Mouse (Mus musculus) small intestine, adult 2 months (tissue): Measurements from ENCODE around the gene Cc2d1a. TPM values are rescaled to one million over a fixed set of nuclear protein-coding genes. Genes with fewer than 3 reads are reported as not detected.

Experiments used
- H3K27ac ChIP-seq: fragments of 200-500 bp; 2 replicates; pipeline ENCODE4 v1.5.1; 2012; ENCODE audit warnings: low read depth, low read length, control low read depth, inconsistent platforms; ENCODE audit not compliant: insufficient read depth
- H3K27me3 ChIP-seq: fragments of 200-500 bp; 2 replicates; pipeline ENCODE4 v1.6.1; 2012; ENCODE audit warnings: mild to moderate bottlenecking, moderate library complexity, low read length, inconsistent platforms; ENCODE audit not compliant: control insufficient read depth, insufficient read depth
- H3K36me3 ChIP-seq: fragments of 200-500 bp; 2 replicates; pipeline ENCODE4 v1.6.1; 2012; ENCODE audit warnings: mild to moderate bottlenecking, low read length, control low read depth, inconsistent platforms; ENCODE audit not compliant: control insufficient read depth, insufficient read depth
- H3K4me1 ChIP-seq: fragments of 200-500 bp; 2 replicates; pipeline ENCODE4 v1.6.1; 2012; ENCODE audit warnings: low read length, inconsistent platforms, mixed read lengths; ENCODE audit not compliant: control insufficient read depth, insufficient read depth, insufficient read length
- H3K4me3 ChIP-seq: fragments of 200-500 bp; 2 replicates; pipeline ENCODE4 v1.5.1; 2012; ENCODE audit warnings: low read depth, mild to moderate bottlenecking, control low read depth, inconsistent platforms, low read length, moderate library complexity
- CTCF ChIP-seq: fragments of 200-500 bp; IDR thresholded peaks from 2 replicates; pipeline ENCODE4 v1.5.1; 2012; ENCODE audit warnings: low read depth, mild to moderate bottlenecking, control low read depth, inconsistent platforms, low read length, moderate library complexity, mixed read lengths; ENCODE audit not compliant: insufficient replicate concordance, insufficient read length; ENCODE audit errors: extremely low read depth
- POLR2A ChIP-seq: fragments of 200-500 bp; IDR thresholded peaks from 2 replicates; pipeline ENCODE4 v1.6.1; 2012; ENCODE audit warnings: low read depth, mild to moderate bottlenecking, control low read depth, inconsistent platforms, low read length, moderate library complexity
- WGBS: fragments of 180-500 bp; shearing (Covaris S2); methylation state at CpG from one replicate; pipeline ENCODE4 v1.1.7; 2018; 5-methylcytosine and 5-hydroxymethylcytosine counted together
- polyA plus RNA-seq: library from polyadenylated mRNA; depleted of rRNA; stranded (reverse); fragments of >200 nt; gene quantifications from 2 replicates; pipeline ENCODE4 v1.2.3, GENCODE M21; 2012

Gene Cc2d1a
- polyA plus RNA-seq, 1 experiment, result 50.8 TPM

DNA sequence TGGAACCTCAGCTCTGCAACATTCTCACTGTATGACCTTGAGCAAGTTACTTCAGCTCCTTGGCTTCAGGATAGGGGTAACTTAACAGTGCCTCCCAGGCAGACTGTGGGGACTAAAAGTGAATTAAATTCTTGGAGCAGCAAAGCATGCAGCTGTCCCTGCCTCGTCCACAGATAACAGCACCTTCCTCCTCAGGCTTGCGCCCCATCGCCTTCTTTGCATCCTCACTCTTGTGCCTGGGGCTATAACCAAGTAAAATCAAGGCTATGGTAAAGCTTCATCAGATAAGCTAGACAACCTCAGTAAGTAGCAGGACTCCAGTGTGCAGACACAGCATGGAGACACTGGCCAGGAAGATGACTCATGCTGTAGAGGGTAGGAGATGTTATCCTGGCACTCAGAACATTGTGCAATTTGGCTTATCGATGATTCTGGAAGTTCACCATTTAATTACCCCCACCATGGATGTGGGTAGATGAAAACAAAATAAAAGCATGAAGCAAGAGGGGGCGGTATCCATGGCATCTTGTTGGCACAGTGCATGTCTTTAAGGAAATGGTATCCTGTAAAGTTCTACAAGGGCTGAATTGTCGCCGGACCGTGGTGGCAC, 3.0 kb downstream of the Cc2d1a start:
- Histone ChIP-seq H3K4me1 (peaks cover 10% of the 10 kb centered on the region), H3K27ac (no peak overlapping the region), H3K36me3 (peaks cover 42% of the 10 kb centered on the region), H3K4me3 (no peak overlapping the region), H3K27me3 (no peaks in the 10 kb centered on the region)
- TF ChIP-seq POLR2A (no peak), CTCF (no peak)
- 76% methylated on average over 8 of the region's 8 CpGs for WGBS

DNA sequence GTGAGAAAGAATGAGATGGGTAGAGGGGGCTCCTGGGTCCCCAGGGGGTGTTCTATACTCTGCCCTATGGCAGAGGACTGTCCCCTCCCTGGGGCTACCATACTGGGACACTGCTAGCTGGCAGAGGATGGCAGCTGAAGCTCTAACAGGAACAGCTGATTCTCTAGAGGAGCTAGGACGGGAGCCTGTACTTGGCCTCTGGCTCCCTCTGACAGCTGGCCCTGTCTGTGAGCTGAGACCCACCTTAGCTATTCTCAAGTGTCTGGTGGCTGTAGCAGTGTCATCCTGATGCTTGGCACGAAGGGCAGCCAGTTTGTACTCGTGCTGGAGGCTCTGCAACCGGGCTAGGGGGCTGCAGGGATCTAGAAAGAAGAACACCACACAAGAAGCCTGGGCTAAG, 6.9 kb downstream of the Cc2d1a start:
- peaks cover 78% of the 10 kb centered on the region for H3K36me3 ChIP-seq

DNA sequence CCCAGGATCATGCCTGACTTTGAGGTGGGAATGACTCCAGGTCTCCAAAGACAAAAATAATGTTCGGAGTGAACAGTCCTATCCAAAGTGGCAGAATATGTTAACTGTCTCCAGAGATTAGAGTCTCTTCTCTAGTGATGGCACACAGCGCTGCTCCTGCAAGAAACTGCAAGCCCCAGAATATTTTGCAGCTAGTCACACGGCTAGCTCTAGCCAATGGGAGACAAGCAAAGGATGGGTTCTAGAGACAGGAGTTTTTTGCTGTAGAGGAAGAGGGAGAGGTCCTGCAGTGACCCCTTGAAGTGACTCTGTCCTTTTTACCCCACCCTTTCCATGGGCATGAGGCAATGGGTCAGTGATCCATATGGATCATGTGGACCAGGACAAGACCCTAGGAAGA, 9.9 kb downstream of the Cc2d1a start:
- 92% methylated on average over 3 of the region's 3 CpGs for WGBS

More for the DNA sequence above, 6.9 kb downstream of the Cc2d1a start:
- H3K4me1 ChIP-seq, result no peaks in the 10 kb centered on the region
- H3K27me3 ChIP-seq, result no peaks in the 10 kb centered on the region
- H3K4me3 ChIP-seq, result no peak overlapping the region
- WGBS, result 91% methylated on average over 4 of the region's 4 CpGs
- H3K27ac ChIP-seq, result no peak overlapping the region
- TF ChIP-seq CTCF (no peak), POLR2A (no peak)

DNA sequence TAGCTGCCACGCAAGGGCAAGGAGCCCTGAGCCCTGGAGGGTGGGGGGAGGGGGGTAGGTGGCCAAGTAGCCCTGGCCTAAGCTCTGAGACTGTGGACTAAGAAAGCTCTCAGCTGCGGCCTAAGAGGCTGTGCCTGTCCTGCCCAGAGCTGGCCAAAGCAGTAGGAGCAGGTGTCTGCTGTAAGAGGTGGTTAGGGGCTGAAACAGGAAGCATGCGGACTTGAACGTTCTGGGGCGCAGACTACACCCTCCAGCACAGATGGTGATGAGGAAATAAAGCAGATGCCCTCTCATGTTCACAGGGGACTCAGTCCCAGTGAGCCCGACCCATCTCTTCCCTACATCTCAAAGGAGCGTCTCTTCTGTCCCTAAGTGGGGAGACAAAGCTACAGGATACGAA, 15.5 kb downstream of the Cc2d1a start:
- peaks cover 53% of the 10 kb centered on the region for H3K36me3 ChIP-seq
- no peak overlapping the region for H3K4me3 ChIP-seq
- TF ChIP-seq POLR2A, result no peak
- no peaks in the 10 kb centered on the region for H3K4me1 ChIP-seq
- WGBS, result 77% methylated on average over 8 of the region's 8 CpGs
- no peaks in the 10 kb centered on the region for H3K27me3 ChIP-seq
- no peak overlapping the region for H3K27ac ChIP-seq

More for the DNA sequence above, 9.9 kb downstream of the Cc2d1a start:
- TF ChIP-seq CTCF (no peak), POLR2A (no peak)
- H3K4me1 ChIP-seq, result no peaks in the 10 kb centered on the region
- H3K4me3 ChIP-seq, result no peak overlapping the region
- H3K36me3 ChIP-seq, result peaks cover 93% of the 10 kb centered on the region
- no peak overlapping the region for H3K27ac ChIP-seq
- no peaks in the 10 kb centered on the region for H3K27me3 ChIP-seq

DNA sequence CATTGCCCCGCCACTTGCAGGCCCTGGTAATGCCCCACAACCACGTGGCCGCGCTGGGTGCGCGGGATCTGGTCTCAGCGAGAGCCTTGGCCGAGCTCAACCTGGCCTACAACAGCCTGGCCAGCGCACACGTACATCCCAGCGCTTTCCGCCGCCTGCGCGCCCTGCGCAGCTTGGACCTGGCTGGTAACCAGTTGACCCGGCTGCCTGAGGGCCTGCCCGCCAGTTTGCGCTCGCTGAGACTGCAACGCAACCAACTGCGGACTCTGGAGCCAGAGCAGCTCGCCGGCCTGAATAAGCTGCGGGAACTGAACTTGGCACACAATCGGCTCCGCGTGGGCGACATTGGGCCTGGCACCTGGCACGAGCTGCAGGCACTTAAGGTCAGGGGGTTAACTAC, 16.9 kb downstream of the Cc2d1a start:
- TF ChIP-seq POLR2A, result no peak
- TF ChIP-seq CTCF, result no peak
- WGBS, result 49% methylated on average over 30 of the region's 30 CpGs

DNA sequence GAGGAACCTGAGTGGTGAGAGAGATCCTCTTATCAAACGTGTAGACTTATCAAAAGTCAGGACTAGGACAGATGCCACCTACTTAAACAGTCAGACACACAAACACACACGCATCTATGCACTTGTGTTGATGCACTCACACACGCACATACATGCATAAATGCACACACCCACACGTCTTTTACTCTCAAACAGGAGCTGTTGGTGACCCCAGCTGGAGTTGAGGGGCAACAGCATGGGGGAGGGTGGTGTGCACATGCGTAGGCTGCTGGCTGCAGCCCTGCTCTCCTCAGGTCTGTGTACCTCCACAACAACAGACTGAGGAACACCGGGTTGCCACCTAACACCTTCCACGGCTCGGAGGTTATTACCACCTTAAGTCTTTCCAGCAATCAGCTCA, 19.5 kb downstream of the Cc2d1a start:
- peaks cover 14% of the 10 kb centered on the region for H3K36me3 ChIP-seq
- TF ChIP-seq POLR2A (no peak), CTCF (no peak)
- H3K4me1 ChIP-seq, result no peaks in the 10 kb centered on the region
- H3K27ac ChIP-seq, result no peak overlapping the region
- H3K4me3 ChIP-seq, result peak overlapping the region; percentile 23; the same call in 1 of the 2 replicates
- no peaks in the 10 kb centered on the region for H3K27me3 ChIP-seq
- 58% methylated on average over 8 of the region's 8 CpGs for WGBS

More for the DNA sequence above, 16.9 kb downstream of the Cc2d1a start:
- H3K36me3 ChIP-seq, result peaks cover 39% of the 10 kb centered on the region
- H3K4me1 ChIP-seq, result no peaks in the 10 kb centered on the region
- no peak overlapping the region for H3K27ac ChIP-seq
- H3K4me3 ChIP-seq, result no peak overlapping the region
- H3K27me3 ChIP-seq, result no peaks in the 10 kb centered on the region

DNA sequence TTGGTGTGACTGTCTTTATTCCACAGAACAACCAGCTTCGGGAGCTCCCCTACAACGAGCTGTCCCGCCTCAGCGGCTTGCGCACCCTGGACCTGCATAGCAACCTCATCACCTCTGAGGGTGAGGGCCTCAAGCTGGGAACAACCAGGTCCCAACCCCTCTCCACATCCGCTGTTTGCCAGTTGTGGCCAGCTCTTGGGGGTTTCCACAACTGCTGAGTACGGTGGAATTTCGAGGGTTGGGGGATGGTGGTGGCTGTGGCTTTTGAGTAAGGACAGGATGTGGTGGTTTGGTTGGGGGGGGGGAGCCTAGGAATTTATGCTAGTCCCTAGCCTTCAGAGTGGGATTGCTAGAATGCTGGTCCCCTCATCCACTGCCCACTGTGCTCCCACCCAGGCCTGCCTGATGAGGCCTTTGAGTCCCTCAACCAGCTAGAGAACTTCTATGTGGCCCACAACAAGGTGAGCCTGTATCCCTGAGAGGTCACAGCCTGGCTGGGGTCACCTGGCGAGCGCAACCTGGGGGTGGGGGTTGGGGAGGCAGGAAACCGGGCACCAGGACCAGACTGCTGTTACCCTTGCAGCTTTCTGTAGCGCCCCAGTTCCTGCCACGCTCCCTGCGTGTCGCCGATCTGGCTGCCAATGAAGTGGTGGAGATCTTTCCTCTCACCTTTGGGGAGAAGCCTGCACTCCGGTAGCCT, 20.4 kb downstream of the Cc2d1a start:
- 71% methylated on average over 17 of the region's 17 CpGs for WGBS
- no peak overlapping the region for H3K27ac ChIP-seq
- no peaks in the 10 kb centered on the region for H3K27me3 ChIP-seq
- no peak for TF ChIP-seq CTCF
- TF ChIP-seq POLR2A, result no peak
- peak overlapping the region; percentile 27 for H3K4me3 ChIP-seq
- no peaks in the 10 kb centered on the region for H3K4me1 ChIP-seq
- peaks cover 6% of the 10 kb centered on the region for H3K36me3 ChIP-seq

DNA sequence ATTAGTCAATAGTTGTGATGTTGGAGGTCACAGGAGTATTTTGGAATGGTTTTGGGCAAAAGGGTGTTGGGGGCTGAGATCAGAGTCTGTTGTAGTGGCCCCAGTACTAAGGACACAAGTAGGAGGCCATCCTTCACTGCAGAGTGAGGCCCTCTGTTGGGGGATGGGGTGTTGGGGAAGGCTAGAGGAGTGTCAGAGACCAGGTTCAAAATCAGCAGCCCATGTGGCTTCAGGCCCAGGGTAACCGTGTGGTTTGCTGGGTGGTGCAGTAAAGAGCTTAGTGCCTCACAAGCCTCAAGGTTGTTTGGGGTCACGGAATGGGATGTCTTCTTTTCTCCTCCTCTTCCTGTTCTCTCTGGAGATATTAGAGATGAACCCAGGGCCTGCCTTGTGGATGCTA, 21.0 kb downstream of the Cc2d1a start:
- H3K27ac ChIP-seq, result 0 out of 2 replicates have a peak overlapping the region, but pooled peaks have one; percentile 2
- H3K4me3 ChIP-seq, result no peak overlapping the region
- TF ChIP-seq CTCF (no peak), POLR2A (no peak)
- no peaks in the 10 kb centered on the region for H3K27me3 ChIP-seq
- WGBS, result 53% methylated on average over 2 of the region's 2 CpGs
- no peaks in the 10 kb centered on the region for H3K36me3 ChIP-seq
- H3K4me1 ChIP-seq, result no peaks in the 10 kb centered on the region
